In genomic region chr12:99999726-100000125, GRCm38 (mm10) we compare ENCODE assay signal across 19 mouse cellular contexts. TPM values are rescaled to one million over a fixed set of nuclear protein-coding genes. Genes with fewer than 3 reads are reported as not detected.
"Had no signal": no experiment of that assay in that cellular context is flagged by ENCODE, and none has a peak within 500 bp of the region (broad histone marks: within the 10 kb centered on the region; RNA-seq: fewer than 3 reads in every experiment).

No protein-coding gene starts in this region.

- H3K36me3 ChIP-seq: midbrain, embryonic 10.5 days; midbrain, embryonic 12.5 days; neural tube, embryonic 13.5 days; neural tube, embryonic 15.5 days had no signal

- H3K9me3 ChIP-seq: midbrain, embryonic 10.5 days; midbrain, embryonic 12.5 days; neural tube, embryonic 13.5 days; neural tube, embryonic 15.5 days had no signal

- H3K27me3 ChIP-seq: midbrain, embryonic 12.5 days; neural tube, embryonic 13.5 days; neural tube, embryonic 15.5 days had no signal

- H3K4me3 ChIP-seq: midbrain, embryonic 10.5 days; midbrain, embryonic 12.5 days; myocyte; neural tube, embryonic 13.5 days; neural tube, embryonic 15.5 days had no signal

- H3K27ac ChIP-seq: midbrain, embryonic 10.5 days; midbrain, embryonic 12.5 days; neural tube, embryonic 13.5 days; neural tube, embryonic 15.5 days had no signal

- H3K9ac ChIP-seq: lung, embryonic 14.5 days; midbrain, embryonic 12.5 days; neural tube, embryonic 13.5 days; neural tube, embryonic 15.5 days had no signal

- H3K4me1 ChIP-seq: midbrain, embryonic 10.5 days; neural tube, embryonic 15.5 days had no signal

- ATAC-seq: midbrain, embryonic 16.5 days had no signal

- DNase-seq: lung, embryonic 14.5 days; lung, postnatal 10 days; lung, postnatal 4 days; midbrain, embryonic 14.5 days; retina, postnatal 1 day; right cerebral cortex, adult 18-20 months; right cerebral cortex, postnatal 25 days; right cerebral cortex, postnatal 4 days; spleen, adult 18-20 months; thymus, adult 18-20 months; thymus, postnatal 14 days; thymus, postnatal 36 days had no signal

- H3K4me2 ChIP-seq: lung, embryonic 14.5 days; midbrain, embryonic 12.5 days; neural tube, embryonic 13.5 days; neural tube, embryonic 15.5 days had no signal

RNA-seq across cellular contexts. Expression of gene Kcnk13, which starts 35.4 kb away (rescaled TPM):
- total RNA-seq: megakaryocyte-erythroid progenitor cell, adult 5-6 weeks had no signal
